Mouse (Mus musculus) bone marrow macrophage, adult 2 months (primary cell): ENCODE results near the gene Adam12.

Source experiments
- CTCF ChIP-seq: IDR thresholded peaks from 2 replicates; pipeline ENCODE4 v1.5.1; 2012; ENCODE audit warnings: low read depth, mild to moderate bottlenecking, low read length, moderate library complexity
- POLR2A ChIP-seq: IDR thresholded peaks from 2 replicates; pipeline ENCODE4 v1.6.1; 2012; ENCODE audit warnings: mild to moderate bottlenecking, low read depth, low read length, borderline replicate concordance

DNA sequence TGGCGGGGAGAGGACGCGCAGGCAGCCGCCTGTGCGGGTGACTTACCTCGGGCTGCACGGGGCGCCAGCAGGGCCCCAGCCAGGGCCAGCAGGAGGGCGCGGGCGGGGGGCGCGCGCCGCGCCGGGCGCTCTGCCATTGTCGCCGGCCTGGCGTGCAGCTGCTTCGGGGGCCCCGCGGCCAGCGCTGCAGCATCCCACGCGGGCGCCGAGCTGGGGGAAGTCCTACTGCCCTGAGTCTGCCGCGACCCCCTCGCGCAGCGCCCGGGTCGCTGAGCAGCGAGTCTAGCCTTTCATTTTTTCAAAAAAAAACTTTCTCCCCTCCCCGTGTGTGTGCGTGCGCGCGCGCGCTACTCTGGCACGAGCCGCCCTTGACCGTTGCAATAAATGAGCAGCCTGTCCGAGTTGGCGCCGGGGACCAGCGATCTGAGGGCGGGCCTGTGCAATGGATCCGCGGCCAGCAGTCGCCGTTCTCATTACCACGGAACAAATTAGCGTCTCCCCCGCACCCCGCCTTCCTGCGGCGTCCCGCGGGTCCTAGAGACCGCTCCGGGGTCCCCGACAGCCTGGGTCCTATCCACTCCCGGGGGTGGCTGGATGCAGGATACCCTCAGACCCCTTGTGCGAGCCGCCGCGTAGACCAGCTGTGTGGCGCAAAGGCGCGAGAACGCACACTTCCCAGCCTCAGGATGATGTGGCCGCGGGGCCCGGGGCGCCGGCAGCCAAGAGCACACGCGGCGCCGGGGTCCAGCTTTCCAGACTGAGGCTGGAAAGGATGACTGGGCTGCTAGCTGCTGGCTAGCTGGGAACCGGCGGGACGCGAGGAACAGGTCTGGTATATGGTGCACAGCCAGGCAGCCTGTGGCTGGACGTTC lies 7.0 kb downstream of the Adam12 start:
- no peak for TF ChIP-seq CTCF
- no peak for TF ChIP-seq POLR2A
